Mouse (Mus musculus): ENCODE results near the gene Masp2.

The Masp2 gene

DNA sequence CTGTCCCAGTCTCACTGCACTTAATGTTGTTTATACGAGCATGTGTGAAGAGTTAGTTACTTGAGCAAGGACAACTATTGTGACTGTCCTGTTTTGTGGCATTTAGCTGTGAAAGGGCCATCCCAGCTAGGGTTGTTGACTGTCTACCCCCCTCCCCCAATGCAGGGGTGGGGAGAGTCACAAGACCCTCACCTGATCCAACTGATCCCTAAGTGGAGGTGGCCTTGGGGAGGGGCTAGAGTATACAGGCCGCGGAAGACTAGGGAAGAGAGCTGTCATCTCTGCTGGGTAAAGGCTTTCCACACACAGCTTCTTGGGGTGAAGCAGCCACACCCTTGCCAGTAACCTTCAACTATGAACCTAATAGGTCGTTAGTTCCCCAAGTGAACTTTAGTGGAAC lies 2.0 kb upstream of the Masp2 start:
- WGBS: 88% methylated on average over 4 of the region's 4 CpGs

DNA sequence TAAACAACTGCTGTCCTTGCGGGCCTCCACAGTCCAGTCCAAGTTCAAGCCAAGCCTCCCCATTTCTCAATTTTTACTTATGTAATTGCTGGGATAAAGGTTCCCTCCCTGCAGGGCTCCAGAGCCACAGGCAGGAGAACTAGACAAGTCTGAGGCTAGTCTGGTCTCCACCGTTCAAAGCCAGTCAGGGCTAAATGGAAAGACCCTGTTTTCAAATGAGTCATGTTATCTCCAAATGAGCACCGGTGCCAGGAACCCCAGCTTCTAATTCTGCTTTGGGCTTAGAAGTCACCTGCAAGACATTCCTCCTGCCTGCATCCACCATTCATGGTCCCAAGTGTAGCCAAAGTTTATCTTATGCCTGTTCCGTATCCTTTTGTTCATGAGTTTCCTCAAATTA lies 483 bp upstream of the Masp2 start:
- WGBS: 57% methylated on average over 4 of the region's 4 CpGs

DNA sequence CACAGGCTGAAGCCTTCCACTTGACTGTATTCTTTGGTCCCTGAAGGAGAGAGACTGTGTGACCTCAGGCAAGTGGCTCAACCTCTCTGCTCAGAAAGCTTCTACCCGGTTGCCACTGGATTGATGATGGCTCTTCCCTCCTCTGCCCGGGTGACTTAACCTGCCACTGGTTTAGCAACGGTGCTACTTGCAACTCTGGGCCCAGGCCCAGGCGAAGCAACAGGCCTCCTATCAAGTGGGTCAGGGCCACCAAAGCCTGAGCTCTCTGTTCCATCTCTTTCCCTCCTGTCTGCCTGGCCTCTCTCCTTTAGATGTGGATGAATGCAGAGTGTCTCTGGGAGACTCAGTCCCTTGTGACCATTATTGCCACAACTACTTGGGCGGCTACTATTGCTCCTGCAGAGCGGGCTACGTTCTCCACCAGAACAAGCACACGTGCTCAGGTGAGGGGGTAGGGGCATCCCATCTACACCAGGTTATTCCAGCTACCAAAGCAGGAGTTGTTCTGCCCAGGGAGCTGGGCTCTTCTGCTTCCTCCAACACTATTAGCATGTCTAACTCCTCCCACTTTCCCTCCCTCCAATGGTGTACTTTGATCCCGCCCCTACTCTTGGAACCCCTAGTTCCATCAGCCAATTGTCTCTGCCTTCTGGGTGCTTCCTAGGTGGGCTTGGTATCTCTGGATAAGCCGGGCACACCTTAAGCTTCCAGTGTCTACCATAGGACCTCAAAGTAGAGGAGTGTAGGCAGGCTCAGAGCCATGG lies 1.2 kb downstream of the Masp2 start:
- WGBS: 75% methylated on average over 10 of the region's 10 CpGs

DNA sequence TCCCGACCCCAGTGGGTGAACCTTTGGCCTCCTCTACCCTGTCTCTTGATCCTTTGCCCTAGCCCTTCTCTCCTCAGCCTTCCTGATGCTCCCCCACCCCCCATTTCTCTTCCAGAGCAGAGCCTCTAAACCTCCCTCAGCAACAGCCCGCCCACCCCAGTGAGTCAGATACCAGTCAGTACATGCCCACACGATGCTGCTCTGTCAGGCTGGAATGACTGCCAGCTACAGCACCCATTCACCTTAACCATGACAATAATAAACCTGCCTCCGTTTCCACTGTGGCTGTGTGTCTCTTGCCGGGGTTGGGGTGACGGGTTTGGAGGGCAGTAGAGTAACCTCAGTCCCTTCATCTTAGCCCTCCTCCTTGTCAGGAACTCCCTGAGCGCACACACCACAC lies 1.8 kb downstream of the Masp2 start:
- WGBS: 46% methylated on average over 7 of the region's 7 CpGs

DNA sequence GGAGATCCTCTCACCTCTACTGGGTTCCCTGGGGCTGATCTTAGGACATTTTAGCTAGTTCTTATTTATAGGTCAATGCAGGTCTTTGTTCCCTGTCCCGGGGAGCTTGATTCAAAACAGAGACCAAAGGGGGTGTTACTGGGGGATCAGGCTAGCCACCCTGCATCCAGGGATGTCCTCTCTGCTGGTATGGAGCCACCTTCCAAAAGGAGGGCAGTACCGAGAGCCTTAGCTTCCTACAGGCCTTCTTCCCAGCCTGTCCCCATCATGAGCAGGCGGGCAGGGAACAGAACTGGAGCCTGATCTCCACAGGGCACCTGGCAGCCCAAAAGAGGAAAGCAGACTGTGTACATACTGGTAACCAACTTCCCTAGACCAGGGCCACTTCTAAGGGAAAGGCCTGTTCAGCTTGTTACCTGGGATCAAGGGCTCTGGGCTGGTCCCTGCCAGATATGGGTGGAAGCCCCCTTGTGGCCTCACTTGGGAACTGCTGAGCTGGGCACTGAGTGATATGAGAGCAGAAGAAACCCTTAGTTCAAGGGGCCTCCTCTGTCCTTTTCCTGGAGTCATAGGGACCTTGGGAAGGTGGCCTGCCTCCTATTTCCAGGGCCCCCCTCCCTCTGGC lies 2.3 kb downstream of the Masp2 start:
- WGBS: 62% methylated on average over 3 of the region's 3 CpGs

DNA sequence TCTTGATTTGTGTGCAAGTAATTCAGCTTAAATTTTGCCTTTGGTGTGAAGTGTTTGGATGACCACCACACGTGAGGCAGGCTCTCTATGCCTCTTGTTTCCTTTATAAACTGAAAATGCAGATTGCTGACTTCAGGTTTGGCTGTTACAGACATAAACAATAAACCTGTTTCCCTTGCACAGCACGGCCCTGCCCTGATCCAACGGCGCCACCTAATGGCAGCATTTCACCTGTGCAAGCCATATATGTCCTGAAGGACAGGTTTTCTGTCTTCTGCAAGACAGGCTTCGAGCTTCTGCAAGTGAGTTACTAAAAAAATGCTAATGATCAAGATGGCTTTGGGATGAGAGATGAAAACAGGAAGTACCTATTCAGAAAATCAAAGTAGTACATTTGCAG lies 5.4 kb downstream of the Masp2 start:
- WGBS: 14% methylated on average over 5 of the region's 5 CpGs

DNA sequence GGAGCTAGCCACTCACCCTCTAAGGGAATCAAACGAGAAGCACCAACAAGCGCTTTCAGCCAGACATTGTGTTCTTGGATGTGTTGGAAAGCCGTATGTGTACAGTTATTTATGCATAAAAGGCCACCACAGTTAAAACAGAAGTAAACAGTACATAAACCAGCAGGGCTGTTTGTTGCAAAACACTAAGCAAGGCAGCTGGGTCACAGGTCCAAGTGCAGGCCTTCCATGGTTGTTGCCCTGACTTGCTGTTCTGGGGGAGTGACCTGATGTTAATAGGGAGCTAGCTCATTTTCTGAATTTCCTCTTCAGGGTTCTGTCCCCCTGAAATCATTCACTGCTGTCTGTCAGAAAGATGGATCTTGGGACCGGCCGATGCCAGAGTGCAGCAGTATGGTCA lies 7.5 kb downstream of the Masp2 start:
- WGBS: 75% methylated on average over 5 of the region's 5 CpGs

DNA sequence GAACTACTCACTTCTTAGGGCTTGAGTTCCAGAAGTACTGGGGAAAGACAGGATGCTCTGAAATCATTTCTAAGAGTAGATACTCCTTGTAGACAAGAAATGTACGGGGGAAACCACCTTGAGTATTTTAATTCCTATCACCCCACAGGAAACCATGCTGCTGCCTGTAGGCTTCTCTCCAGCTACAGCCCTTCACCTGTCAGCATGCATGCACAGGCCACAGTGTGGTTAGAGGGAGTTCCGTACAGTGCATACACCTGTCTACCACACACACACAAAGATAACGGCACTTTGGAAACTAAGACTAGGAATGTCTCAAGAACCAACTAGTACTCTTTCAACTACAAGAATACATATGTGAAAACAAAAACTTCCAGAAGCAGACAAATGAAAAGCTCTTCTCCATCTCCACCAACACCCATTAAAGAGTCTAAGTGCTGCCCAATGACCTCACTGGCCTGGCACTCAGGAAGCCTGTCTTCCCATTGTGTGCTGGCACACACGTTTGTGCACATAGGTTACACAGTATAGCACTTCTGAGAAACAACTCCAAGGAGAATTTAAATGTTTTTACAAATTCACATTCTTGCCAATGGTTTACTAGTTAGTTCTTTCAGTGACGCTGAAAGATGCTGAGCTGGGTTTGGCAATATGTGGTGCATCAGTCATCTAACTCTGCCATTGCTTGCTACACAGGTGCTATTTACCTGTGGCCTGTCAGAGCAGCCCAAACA lies 8.4 kb downstream of the Masp2 start:
- 54% methylated on average over 5 of the region's 5 CpGs for WGBS

DNA sequence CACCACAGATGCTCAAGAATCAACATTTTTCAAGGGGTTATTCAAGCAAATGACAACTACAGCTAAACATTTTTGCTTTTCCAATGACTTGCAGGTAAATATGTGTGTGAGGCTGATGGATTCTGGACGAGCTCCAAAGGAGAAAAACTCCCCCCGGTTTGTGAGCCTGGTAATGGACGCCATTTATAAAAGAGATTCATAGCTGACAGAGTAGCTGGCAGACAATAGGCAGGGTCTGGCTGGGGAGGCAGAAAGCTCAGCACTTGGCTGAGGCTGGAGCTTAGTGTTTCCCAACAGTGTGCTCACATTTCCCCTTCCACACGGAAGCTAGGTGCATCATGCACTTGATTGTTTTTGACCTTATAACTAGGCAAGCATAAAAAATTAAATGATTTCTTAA lies 10.2 kb downstream of the Masp2 start:
- 49% methylated on average over 4 of the region's 4 CpGs for WGBS

DNA sequence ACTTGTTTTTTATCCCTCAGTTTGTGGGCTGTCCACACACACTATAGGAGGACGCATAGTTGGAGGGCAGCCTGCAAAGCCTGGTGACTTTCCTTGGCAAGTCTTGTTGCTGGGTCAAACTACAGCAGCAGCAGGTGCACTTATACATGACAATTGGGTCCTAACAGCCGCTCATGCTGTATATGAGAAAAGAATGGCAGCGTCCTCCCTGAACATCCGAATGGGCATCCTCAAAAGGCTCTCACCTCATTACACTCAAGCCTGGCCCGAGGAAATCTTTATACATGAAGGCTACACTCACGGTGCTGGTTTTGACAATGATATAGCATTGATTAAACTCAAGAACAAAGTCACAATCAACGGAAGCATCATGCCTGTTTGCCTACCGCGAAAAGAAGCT lies 11.4 kb downstream of the Masp2 start:
- WGBS: 43% methylated on average over 9 of the region's 9 CpGs

DNA sequence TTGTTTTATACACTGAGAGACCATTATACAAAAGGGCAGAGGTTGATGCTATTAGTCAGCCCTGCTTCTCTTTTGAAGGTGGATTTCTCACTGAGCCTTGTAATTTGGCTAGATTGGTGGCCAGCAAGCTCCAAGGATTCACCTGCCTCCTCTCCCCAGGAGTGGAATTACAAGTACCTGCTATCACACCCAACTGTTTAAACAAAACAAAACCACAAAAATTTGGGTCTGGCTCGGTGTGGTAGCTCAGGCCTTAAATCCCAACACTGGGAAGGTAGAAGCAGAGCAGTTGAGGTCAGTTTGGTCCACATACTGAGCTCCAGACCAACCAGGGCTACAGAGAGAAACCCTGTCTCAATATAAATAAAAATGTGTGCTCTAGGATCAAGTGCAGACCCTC lies 17.5 kb downstream of the Masp2 start:
- 84% methylated on average over 1 of the region's 1 CpGs for WGBS

DNA sequence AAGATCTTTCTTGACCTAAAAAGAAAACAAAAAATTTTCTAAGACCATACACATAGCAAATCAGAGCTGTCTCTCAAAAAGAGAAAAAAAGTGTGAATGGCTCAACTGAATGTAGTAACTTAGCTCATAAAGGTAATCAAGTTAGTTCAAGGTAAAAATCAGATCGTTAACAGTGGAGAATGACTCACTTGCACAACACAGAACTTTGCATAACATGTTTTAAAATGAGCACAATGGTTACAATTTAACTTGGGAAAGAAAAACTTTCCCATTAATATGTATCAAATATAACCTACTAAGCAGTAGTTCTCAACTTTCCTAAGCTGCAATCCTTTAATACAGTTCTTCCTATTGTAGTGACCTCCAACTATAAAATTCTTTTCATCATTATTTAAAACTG lies 18.4 kb downstream of the Masp2 start:
- 63% methylated on average over 1 of the region's 1 CpGs for WGBS

DNA sequence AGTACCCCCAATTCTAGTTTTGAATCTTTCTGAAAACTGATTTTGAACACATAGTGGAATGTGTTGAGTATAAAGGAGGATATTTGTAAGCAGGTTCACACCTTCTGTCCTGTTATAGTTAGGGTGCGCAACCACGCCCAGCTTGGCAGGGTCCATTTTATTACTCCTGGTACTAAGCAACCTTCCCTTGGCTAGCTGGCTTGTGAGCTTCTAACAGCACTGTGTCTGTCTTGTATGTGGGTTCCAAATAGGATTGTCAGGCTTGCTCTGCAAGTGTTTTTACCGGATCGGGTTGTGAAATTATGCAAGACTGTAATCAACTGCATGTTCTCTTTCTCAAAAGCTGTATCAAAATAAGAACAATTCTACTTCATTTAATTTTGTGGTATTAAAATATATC lies 20.1 kb downstream of the Masp2 start:
- WGBS: 61% methylated on average over 4 of the region's 4 CpGs

DNA sequence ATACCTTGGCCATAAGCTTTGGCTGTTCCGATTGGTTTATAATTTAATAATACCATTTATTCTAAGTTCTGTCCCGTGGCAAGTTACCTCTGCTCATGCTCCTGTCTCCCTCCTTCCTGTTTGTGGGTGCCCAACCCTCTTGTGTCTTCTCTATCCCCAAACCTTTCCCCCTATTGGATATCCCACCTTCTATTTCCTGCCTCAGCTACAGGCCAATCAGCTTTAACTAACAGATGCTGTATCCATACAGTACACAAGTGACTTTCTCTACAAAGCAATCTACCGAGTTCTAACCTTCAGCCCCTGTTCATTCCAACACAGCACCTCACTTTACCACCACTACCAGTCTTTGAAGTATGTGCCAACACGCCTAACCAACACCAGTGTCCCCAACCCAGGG lies 21.3 kb downstream of the Masp2 start:
- 81% methylated on average over 4 of the region's 4 CpGs for WGBS

DNA sequence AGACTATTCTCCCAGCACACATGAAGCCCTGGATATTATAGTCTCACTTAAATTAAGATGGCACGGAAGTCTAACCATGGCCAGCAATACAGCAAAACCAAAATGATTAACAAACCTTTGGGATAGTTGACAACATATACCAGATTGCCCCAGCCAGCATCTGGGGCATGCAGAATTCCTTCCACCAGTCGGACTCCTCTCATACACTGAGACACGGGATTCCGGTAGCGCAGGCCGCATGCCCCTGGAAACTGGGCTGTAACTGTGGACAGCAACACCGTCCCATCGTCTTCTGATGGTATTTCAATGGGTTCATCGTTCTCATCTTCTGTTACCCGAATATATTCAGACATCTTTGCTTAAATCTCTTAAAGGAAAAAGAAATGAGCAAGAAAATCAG lies 22.7 kb downstream of the Masp2 start:
- WGBS: 76% methylated on average over 10 of the region's 10 CpGs

DNA sequence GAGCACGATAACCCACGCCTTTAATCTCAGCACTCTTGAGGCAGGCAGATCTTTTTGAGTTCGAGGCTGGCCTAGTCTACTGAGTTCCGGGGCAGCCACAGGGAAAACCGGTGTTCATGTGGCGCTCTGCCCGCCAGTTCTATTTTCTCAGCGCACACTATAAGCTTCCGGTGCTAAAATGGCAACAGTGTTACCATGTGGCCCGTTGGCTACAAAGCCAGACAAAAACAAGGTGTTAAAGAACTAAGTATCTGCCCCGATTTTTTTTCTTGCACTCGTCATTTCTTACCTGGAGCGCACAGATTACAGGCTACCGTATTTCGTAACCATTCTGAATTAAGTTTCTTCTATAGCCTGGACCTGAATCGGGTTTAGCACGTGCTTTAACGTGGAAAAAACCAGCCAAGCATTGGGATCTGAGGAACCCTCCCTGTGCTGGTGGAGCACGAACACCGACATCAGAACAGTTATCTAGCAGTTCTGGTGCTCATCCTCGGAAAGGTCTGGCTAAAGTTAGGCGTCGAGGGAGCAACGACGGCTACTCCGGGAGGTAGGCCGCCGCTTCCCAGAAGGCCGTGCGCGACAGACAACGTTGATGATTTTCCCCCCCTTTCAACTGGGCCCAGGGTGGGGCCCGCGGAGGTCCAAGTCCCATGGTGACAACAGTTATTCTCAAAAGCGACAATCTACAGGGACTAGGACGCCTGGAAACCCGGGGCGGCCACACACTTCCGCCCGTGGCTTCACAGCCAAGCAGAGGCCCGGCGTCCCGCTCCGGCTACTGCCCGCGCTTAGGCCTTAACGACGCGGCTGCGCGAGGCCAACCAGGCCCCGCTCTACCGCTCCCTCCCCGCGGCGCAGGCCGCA lies 23.6 kb downstream of the Masp2 start:
- 1% methylated on average over 57 of the region's 57 CpGs for WGBS

DNA sequence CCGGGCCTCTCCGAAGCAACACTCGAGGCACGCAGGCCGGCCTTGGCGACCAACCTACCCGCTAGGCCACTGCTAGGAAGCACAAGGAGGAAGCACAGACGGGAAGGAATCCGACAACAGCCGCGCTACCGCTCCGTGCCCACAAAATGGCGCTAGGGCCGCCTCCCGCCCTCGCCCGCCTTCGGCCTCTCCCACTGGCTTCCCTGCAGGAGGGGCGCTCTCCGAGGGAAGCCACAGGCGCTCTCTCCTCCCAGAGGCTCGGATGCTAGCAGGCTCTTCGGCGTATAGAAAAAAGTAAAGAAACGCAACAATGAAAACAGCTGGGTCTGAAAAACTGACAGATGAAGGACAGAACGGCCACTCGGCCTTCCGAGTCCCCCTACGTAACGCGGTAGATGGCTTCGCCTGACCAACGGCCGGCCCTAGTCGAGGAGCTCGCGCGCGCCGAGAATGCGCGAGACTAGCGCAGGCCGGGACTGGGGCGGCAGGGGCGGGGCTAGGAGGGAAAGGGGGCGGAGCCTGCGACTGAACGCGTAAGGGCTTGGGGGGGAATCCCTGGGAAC lies 24.4 kb downstream of the Masp2 start, which contains the start of gene Tardbp:
Tardbp (minus strand) TSS at position 397 of the 563 bp plus-strand sequence.
- under 1% methylated on average over 51 of the region's 51 CpGs for WGBS

DNA sequence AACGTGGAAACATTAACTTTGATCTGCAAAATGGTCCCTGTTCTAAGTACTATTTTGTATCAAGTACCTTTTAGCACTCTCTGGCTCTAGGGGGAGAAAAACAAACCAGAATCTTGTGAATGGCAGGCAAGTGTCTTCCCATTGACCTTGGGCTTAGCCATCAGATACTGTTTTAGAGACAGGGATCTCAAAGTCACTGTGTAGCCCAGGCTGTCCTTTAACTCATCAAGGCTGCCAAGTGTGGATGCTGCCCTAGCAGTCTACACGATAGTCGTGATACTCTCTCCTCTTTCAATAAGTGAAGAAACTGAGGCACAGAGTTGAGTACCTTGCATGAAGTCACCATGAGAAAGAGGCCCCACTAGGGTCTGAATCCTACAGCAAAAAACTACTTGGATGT lies 24.9 kb downstream of the Masp2 start:
- 61% methylated on average over 3 of the region's 3 CpGs for WGBS

DNA sequence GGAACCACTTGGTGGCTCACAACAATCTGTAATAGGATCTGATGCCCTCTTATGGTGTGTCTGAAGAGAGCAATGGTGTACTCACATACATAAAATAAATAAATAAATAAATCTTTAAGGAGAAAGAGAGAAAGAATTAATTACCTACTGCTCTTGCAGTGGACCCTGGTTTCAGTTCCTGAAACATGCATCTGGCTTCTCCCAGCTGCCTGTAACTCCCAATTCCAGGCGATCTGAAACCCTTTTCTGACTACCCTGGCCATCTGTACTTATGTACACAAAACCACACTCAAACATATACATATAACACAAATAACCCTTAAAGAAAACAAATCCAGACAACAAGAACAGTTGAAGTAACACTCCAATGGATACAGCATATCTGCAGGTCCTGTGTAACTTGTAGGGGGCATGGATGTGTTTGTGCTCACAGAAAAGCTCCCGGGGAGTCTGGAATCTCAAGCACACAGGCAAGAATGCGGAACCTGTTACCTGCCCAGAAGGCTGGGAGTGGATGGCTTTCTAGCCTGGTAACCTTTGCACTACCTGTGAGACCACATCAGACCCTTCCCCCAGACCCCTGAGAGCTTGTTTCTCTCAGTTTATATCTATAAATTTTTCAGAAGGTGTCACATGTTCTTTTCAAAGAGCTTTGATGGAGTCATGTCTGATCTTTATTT lies 29.8 kb downstream of the Masp2 start:
- WGBS: 87% methylated on average over 3 of the region's 3 CpGs

DNA sequence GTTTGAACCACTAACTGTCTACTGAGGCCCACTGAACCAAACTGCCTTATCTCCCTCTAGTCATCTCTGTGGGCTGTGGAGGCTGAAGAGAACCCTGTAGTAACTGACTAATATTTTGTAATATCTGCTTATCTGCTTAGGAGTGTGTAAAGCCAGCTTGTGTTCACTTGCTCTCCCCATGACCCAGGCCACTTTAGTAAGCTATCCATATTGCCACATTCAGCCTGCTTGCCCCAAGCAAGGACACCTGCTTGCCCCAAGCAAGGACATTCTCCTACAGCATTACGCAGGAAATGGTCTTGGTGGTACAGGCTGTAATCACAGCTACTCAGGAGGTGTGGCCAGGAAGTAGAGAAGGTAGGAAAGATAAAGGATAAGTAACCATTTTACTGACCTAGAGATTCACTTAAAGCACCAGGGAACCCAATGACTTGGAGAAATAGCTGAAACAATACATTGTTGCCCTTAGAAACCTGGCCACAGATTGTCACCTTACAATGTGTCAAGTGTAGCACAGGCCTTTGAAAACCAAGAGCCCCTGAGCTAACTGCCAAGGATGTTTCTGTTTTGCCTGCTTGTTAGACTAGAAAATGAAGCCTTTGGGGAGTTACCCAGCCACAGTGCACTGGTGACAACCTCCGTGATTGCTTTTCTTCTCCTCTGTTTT lies 31.2 kb downstream of the Masp2 start:
- WGBS: 75% methylated on average over 2 of the region's 2 CpGs

All from cerebral cortex, adult 2 months (tissue).